Mouse (Mus musculus) forelimb bud, embryonic 11.5 days (tissue): ENCODE measurements around the gene 4930513O06Rik.

Experiments used
- DNase-seq: peaks from one replicate; pipeline ENCODE4 v3.0.0-alpha.2; 2012; ENCODE audit warnings: low read depth, low spot score

The 4930513O06Rik gene

DNA sequence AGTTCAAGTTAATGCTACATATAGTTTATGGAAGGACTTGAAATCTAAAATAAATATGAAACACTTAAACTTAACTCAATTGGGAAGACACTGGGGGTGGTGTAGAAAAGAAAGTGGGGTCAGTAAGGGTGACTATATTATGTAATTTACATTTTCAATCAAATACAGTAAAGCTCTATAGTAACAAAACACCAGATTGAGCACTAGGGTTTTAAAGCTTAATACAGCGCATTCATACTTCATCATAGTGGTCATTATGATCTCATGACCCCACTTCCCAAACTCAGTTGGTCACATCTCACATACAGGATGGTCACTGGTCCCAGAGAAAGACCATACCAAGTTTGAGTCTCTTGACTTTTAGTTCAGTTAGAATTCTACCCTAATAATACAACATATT is at the start of gene 4930513O06Rik:
Gene 4930513O06Rik, plus strand, starts transcription at position 301 of the 400 bp plus-strand sequence.
- no peak for DNase-seq

DNA sequence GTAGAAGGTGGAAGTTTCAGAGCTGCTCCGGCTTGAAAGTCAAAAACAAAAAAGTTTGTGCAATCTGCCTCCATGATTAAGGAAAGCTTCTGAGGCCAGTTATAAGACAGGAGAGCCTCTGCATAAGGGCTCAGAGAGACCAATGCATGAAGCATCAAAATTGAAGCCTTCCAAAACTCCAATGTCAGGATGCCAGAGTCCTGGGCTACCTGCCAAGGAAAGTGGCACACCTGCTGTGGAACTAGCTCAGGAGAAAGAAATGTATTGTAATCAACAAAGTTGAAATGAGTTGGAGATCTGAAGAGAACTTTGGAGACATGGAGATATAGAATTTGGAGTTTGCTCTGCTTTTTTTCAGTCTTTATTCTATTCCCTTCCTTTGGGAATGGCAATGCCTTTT is 48.4 kb upstream of the 4930513O06Rik start:
- DNase-seq, result no peak

DNA sequence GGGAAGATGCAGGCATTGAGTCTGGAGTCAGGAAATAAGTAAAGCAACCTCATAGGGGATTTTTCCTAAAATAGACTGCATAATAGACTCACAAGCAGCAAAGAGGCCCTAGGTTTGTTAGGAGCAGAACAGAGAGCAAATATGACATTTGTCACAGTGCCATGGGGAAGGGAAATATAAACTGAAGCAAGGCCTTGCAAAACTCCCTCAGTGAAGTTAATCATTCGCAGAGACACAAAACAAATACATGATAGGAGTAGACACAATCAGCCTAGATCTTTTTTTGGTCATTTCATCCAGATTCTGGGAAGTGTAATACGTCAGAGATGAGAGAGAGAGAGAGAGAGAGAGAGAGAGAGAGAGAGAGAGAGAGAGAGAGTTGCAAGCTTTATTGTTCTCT is 46.7 kb upstream of the 4930513O06Rik start:
- no peak for DNase-seq

DNA sequence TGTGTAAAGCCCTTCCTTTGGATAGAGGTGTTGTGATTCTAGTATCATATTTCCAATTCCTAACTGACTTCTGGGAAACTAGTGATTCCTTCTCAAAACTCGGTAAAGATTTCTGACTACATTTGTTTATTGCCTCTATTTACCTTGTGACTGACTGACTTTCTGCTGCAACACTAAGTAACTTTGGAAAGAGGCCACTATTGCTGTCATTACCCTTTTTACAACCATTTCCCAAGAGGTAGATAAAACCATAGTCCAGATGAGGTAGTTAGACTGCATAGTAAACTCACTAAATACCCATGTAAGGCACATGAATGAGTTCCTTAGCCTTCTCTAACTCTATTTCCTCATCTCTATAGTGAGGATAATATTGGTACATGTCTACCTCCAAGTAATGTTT is 44.9 kb upstream of the 4930513O06Rik start:
- no peak for DNase-seq

DNA sequence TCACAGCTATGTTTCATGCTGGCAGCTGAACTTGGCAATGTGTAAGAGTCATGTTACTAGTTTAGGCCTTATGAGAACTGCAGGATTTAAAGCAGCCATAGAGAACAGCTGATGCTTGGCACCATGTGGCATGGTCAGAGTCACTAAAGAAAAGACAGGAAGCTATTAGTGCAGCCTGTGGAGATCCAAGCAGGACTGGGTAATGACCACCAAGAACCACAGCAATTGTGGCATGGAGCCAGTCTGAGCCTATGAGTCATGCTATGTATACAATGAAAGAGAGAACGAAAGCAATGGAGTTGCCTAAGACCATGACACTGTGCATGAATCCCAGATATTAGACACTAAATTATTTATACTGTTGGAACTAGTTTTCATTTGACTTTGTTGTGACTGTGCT is 34.1 kb upstream of the 4930513O06Rik start:
- no peak for DNase-seq

DNA sequence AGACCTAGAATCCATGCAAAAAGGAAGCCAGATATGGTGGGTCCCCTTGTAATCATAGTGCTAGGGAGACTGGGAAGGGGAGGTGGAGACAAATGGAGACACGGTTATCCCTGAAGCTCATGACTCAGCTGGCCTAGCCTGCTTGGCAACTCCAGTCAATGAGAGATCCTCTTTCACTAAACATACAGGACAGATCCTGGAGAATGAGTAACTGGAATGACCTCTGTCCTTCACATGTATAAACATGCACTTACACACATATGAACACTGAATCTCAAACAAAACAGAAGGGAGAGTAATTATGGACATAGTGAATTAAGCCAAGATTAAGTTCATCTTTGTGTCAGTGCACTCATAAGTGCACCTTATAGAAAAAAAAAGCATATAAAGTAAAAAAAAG is 32.9 kb upstream of the 4930513O06Rik start:
- no peak for DNase-seq

DNA sequence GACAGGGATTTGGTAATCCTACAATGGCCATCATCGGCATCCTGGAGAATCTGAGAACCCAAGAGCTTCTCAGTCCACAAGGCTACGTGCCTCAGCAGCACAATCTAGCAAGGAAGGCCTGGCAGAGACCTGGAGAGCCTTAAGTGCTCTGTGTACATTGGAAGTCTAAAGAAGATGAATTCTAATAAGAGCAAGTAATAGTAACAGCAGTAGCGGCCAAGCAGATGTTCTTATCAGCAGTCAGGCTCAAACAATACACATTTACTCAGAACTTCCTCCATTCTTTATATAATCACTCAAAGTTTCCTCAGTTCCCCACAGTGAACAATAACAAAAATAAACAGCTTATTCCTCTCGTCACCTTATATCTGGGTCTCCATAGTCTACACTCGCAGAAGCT is 22.0 kb upstream of the 4930513O06Rik start:
- DNase-seq, result no peak

DNA sequence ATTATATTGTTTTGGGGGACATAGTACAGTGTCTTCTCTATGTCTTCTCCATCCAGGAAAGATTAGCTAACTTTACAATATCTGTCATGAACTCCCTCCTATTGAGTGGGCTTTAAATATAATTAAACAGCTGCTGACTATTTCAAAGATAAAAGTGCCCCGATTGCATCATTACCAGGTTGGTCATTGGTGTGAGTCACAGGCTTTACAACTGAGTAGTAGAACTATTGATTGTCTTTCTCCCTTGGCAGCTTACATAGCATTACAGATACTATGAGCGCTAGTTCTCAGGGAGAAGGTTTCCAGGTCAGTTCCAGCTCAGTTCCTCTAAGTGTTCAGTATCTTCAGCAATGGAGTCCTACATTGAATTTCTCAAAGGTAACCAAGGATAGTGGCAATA is 7.5 kb upstream of the 4930513O06Rik start:
- no peak for DNase-seq

DNA sequence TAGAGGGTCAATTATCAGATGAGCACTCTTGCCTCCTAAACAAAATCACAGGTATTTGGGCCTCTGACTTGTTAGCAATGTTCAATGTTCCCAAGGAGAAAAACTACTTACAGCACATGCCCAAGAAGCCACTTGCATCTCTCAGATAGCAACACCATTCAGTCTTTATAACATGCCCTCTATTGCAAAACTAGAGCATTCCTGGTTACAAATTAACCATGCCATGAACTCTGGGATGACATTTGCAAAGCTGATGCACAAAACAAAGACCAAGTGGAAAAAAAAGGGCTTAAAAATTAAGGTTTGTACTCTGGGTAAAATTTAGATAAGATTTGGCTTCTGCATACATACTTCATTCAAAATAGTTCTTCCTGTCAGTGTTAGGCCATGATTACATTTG is 966 bp upstream of the 4930513O06Rik start, which contains the start of gene Serpina7:
Gene Serpina7, minus strand, starts transcription at position 160 of the 400 bp plus-strand sequence.
- no peak for DNase-seq

DNA sequence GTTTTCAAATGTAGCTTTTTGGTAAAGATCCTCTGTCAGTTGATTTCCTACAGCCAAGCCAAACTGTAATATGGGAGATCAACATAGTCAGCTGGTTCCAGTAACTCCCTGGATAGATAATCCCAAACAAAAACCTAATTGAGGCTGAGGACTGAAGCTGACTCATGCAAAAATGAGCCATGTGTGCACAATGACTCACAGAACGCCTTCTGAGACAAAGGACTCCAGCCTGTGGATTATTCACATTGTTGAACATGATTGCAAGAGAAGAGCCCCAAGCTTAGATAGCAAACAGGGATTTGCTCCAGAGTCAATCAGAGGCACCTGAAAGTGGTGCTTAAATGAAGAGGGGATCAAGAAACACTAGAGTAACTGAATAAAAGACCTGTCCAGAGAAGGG is 11.2 kb downstream of the 4930513O06Rik start:
- no peak for DNase-seq

DNA sequence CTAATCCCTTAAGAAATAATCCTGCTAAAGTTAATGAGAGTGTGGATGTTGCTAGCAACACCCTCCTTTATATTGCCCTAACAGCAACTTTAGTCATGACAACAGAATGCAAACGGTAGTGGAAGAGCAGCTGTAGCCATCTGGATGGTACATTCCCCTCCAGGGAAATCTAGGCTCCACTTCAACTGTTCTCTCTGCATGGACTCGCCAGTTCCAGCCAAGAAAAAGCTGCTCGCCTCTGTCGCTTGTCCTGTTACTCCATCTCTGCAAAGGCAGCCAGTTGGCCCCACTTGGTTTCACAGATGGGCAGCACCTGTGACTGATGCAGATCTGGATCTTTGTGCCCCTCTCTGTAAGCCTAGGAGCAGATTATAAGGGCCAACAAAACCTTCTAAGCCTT is 48.0 kb downstream of the 4930513O06Rik start:
- DNase-seq, result no peak
